Mouse (Mus musculus): ENCODE data around the gene Rora. TPM values are rescaled to one million over a fixed set of nuclear protein-coding genes. Genes with fewer than 3 reads are reported as not detected.

The Rora gene
- total RNA-seq, 2 experiments from 2014 or later = 54.8 to 56.1 TPM

GRCm38 (mm10) chr9:69430531-69430930, 776.9 kb downstream of the Rora start:
- DNase-seq = no peak

- DNase-seq = no peak
Measured at GRCm38 (mm10) chr9:69431863-69432555, 778.4 kb downstream of the Rora start.

GRCm38 (mm10) chr9:69435194-69435593, 781.6 kb downstream of the Rora start:
- DNase-seq = no peak

- DNase-seq = no peak
Measured at GRCm38 (mm10) chr9:69435662-69436061, 782.1 kb downstream of the Rora start.
